Mouse (Mus musculus) stomach, embryonic 14.5 days (tissue): ENCODE measurements at regions not wholly inside any gene's neighbourhood (a gene's known extent, or its start where the extent isn't known, plus 50 kb on each side); places are given as distances from the start of the nearest gene placed in this dataset.

ENCODE experiments used
- ATAC-seq: fragments of 200-750 bp; cut with Nextera tagmentation; 2 replicates; pipeline ENCODE4 v1.8.0; 2017; ENCODE audit warnings: low read depth, moderate TSS enrichment; ENCODE audit not compliant: insufficient number of reproducible peaks, insufficient read depth, low FRiP score
- H3K27ac ChIP-seq: fragments of 300-500 bp; sonication (generic); 2 replicates; pipeline ENCODE4 v1.5.1; 2014; ENCODE audit warnings: mild to moderate bottlenecking, low read length, moderate library complexity, mixed read lengths
- H3K27me3 ChIP-seq: fragments of 300-500 bp; sonication (generic); 2 replicates; pipeline ENCODE4 v1.6.1; 2014; ENCODE audit warnings: low read length, control low read depth, mixed read lengths; ENCODE audit not compliant: control insufficient read depth, insufficient read depth
- H3K36me3 ChIP-seq: fragments of 300-500 bp; sonication (generic); 2 replicates; pipeline ENCODE4 v1.6.1; 2014; ENCODE audit warnings: mild to moderate bottlenecking, control low read depth, low read length, moderate library complexity, mixed read lengths; ENCODE audit not compliant: control insufficient read depth, insufficient read depth
- H3K4me1 ChIP-seq: fragments of 300-500 bp; sonication (generic); 2 replicates; pipeline ENCODE4 v1.6.1; 2014; ENCODE audit warnings: low read length, control low read depth, mixed read lengths; ENCODE audit not compliant: control insufficient read depth, insufficient read depth
- H3K4me2 ChIP-seq: fragments of 300-500 bp; sonication (generic); replicated peaks from 2 replicates; pipeline ENCODE4 v1.6.1; 2014; ENCODE audit warnings: low read depth, low read length, control low read depth
- H3K4me3 ChIP-seq: fragments of 300-500 bp; sonication (generic); 2 replicates; pipeline ENCODE4 v1.5.1; 2014; ENCODE audit warnings: low read depth, low read length, control low read depth
- H3K9ac ChIP-seq: fragments of 300-500 bp; sonication (generic); replicated peaks from 2 replicates; pipeline ENCODE4 v1.6.1; 2014; ENCODE audit warnings: low read depth, mild to moderate bottlenecking, control low read depth, low read length, moderate library complexity, mixed read lengths
- H3K9me3 ChIP-seq: fragments of 300-500 bp; sonication (generic); 2 replicates; pipeline ENCODE4 v1.6.1; 2016; ENCODE audit warnings: low read depth, low read length, control low read depth; ENCODE audit not compliant: control insufficient read depth
- WGBS: fragments of 180-500 bp; shearing (Covaris S2); extraction: QIAGEN DNeasy Blood & Tissue Kit; methylation state at CpG from one replicate; pipeline ENCODE4 v1.1.7; 2014; 5-methylcytosine and 5-hydroxymethylcytosine counted together

DNA sequence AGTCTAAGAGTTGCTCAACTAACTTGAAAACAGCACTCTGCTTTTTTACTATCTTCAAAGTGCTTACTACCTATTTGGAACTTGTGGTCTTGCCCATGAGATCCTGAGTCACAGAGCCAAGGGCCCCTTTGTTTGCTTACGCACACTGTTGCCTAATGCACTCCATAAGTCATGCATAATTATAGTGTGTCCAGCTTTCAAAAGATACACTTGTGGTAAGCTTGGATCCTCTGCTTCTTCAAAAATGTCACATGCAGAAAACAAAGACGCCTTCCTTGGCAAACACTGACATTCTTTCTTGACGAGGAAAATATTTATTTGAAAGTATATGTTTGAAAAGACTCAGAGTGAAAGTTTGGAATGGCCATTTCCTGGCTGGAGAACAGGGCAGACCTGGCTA, 2082.3 kb downstream of the 4930444P10Rik start:
- 58% methylated on average over 3 of the region's 3 CpGs for WGBS
- no peak overlapping the region for H3K27ac ChIP-seq
- H3K9me3 ChIP-seq, result no peaks in the 10 kb centered on the region
- H3K9ac ChIP-seq, result no peak overlapping the region
- H3K36me3 ChIP-seq, result no peaks in the 10 kb centered on the region
- no peaks in the 10 kb centered on the region for H3K4me1 ChIP-seq
- H3K27me3 ChIP-seq, result no peaks in the 10 kb centered on the region
- no peak overlapping the region for H3K4me2 ChIP-seq
- no peak overlapping the region for H3K4me3 ChIP-seq
- ATAC-seq, result no peak

DNA sequence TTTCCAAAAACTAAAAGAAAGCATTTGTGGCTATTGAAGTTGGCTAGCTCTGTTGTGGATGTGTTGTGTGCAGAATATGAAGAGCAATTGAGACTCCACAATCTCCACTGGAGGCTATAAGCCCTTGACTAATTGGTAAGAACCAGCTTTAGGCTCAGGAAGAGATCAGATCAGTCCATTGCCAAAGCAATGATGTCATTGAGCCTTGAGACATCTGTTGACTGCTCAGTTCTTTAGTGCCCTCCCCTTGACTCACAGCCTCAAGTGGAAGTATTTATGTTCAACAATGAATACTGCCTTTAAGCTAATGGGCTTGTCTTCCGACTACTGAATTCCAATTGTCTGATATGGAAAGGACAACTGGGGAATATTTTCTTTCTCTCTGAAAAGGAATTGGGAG, 2090.6 kb downstream of the 4930444P10Rik start:
- H3K4me2 ChIP-seq, result no peak overlapping the region
- 71% methylated on average over 1 of the region's 1 CpGs for WGBS
- no peak overlapping the region for H3K27ac ChIP-seq
- no peak overlapping the region for H3K4me3 ChIP-seq
- H3K4me1 ChIP-seq, result no peaks in the 10 kb centered on the region
- no peak for ATAC-seq
- H3K36me3 ChIP-seq, result no peaks in the 10 kb centered on the region
- H3K9me3 ChIP-seq, result no peaks in the 10 kb centered on the region
- no peak overlapping the region for H3K9ac ChIP-seq
- no peaks in the 10 kb centered on the region for H3K27me3 ChIP-seq

DNA sequence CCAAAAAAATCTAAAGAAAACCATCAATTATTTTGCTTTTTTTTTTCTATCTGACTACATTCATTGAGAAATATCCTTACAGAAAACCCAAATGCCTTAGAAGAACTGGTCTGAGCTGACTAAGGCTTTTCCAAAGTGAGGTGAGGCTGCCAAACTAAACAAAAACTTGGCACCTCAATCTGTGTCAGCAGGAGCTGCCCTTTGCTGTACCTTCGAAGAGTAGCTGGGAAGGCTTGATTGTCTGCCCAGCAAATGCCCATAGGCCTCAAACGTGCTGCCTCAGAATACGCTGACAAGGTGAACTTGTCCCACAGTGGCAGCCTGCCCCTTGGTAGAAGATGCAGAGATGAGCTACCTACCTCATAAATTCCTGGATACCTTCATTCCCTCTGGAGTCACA, 2091.7 kb downstream of the 4930444P10Rik start:
- Histone ChIP-seq H3K4me3 (no peak overlapping the region), H3K4me2 (no peak overlapping the region), H3K9ac (no peak overlapping the region), H3K9me3 (no peaks in the 10 kb centered on the region), H3K36me3 (no peaks in the 10 kb centered on the region), H3K27ac (no peak overlapping the region), H3K4me1 (no peaks in the 10 kb centered on the region), H3K27me3 (no peaks in the 10 kb centered on the region)
- WGBS, result 47% methylated on average over 3 of the region's 3 CpGs
- ATAC-seq, result no peak

DNA sequence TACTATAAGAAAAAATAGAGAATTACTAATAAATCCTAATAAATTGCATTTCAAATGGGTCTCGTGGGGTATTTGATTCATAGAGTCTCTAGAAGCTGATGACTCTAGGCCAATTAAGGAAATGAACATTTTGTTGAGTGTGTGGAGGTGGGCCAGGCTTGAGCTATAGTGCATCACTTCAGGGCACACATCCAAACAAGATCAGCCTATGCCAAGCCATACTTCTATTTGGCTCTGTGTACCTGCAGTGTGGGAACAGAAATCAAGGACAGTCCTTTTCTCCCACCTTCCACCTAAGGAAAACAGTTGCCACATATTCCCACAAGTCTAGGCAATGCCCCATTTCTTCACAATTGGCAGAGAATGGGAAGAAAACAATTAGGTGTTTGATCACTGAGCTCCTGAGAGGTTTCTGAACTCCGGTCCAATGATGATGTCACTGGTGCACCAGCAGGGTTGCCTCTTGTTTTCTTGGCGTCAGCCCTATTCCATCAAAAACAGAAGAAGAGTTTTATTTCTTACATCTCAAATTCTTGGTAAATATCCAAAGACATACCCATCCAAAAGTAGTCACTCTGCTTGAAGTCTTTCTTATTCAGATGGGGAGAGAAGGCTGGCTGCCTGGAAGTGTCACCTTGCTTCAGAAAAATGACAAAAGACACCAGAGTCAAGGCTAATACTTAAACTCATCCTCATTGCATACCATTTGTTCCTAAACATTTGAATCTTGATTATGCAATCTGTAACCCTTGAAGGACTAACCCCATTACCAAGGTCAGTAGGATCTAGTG, 2092.3 kb downstream of the 4930444P10Rik start:
- ATAC-seq, result no peak
- no peaks in the 10 kb centered on the region for H3K36me3 ChIP-seq
- WGBS, result 75% methylated on average over 3 of the region's 3 CpGs
- no peak overlapping the region for H3K4me3 ChIP-seq
- H3K4me1 ChIP-seq, result no peaks in the 10 kb centered on the region
- H3K27me3 ChIP-seq, result no peaks in the 10 kb centered on the region
- no peaks in the 10 kb centered on the region for H3K9me3 ChIP-seq
- H3K9ac ChIP-seq, result no peak overlapping the region
- no peak overlapping the region for H3K4me2 ChIP-seq
- no peak overlapping the region for H3K27ac ChIP-seq

DNA sequence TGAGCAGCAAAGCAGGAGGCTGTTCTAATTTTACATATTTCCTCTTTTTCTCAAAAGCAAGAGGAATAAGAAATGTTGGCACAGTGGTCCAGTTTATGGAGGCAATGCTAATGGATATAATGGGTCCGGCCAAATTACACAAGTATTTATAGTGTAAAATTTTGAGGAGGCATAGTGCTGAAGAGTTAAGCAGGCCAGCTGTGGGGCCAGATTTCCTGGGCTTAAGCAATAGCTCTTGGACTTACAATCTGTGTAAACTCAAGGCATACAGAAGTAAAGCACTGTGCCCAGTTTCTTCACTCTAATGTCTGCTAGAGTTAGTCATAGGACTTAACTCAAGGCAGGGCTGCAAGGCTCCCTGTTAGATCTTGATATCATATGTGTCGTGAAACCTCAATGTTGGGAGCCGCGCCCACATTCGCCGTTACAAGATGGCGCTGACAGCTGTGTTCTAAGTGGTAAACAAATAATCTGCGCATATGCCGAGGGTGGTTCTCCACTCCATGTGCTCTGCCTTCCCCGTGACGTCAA, 2094.9 kb downstream of the 4930444P10Rik start:
- Histone ChIP-seq H3K4me3 (no peak overlapping the region), H3K27me3 (no peaks in the 10 kb centered on the region), H3K4me2 (no peak overlapping the region), H3K27ac (no peak overlapping the region), H3K36me3 (no peaks in the 10 kb centered on the region), H3K9ac (no peak overlapping the region), H3K9me3 (no peaks in the 10 kb centered on the region), H3K4me1 (no peaks in the 10 kb centered on the region)
- ATAC-seq, result no peak
- 93% methylated on average over 7 of the region's 11 CpGs for WGBS

DNA sequence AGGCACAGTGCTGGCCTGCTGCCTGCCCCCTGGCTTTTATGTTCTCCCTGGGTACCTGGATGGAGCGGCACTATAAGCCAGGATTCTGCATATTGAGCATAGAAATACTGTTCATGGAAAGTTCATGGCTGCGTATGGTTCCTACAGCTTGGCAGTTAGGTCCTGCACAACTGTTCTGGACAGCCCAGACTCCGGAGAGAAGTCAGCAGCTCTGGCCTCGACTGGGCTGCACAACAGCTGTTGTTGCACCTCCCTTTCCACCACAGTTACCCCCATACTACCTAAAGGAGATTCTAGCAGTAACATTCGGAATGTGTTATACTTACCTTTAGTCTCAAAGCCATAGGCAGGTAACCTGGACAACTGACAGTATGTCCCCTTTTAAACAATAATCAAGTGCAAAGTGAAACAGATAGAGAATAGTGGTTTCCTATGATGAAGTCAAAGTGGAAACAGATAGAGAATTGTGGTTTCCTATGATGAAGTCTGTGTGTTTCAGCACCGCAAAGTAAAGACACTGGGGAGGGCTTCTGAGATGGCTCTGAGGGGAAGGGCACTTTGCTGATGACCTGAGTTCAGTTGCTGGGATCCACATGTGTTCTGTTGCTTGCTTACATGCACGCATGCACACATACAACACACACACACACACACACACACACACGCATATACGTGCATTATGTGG, 2099.2 kb downstream of the 4930444P10Rik start:
- no peaks in the 10 kb centered on the region for H3K4me1 ChIP-seq
- H3K27ac ChIP-seq, result no peak overlapping the region
- H3K27me3 ChIP-seq, result no peaks in the 10 kb centered on the region
- no peaks in the 10 kb centered on the region for H3K36me3 ChIP-seq
- H3K9ac ChIP-seq, result no peak overlapping the region
- no peak for ATAC-seq
- no peaks in the 10 kb centered on the region for H3K9me3 ChIP-seq
- WGBS, result 87% methylated on average over 9 of the region's 9 CpGs
- no peak overlapping the region for H3K4me2 ChIP-seq
- no peak overlapping the region for H3K4me3 ChIP-seq

DNA sequence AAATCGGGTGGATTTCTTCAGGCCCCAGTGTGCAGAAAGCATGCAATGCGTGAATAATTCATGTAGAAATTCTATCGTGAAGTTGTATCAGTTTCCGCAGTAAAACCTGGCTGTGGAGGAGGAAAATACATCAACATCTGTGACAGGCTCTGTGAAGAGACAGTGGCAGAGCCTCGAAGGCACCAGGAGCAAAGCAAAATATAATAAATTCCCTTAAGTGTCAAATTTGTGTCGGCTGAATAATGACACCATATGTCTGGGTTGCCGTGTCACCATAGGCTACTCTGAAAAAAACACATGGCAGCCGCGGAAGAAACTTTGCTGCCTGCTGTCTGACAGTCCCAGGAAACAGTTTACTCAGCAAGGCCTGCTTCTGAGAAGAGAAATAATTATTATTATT, 2100.1 kb downstream of the 4930444P10Rik start:
- no peaks in the 10 kb centered on the region for H3K36me3 ChIP-seq
- no peaks in the 10 kb centered on the region for H3K9me3 ChIP-seq
- no peak overlapping the region for H3K9ac ChIP-seq
- no peak overlapping the region for H3K27ac ChIP-seq
- no peak for ATAC-seq
- no peak overlapping the region for H3K4me3 ChIP-seq
- 45% methylated on average over 9 of the region's 9 CpGs for WGBS
- H3K4me1 ChIP-seq, result no peaks in the 10 kb centered on the region
- H3K4me2 ChIP-seq, result no peak overlapping the region
- no peaks in the 10 kb centered on the region for H3K27me3 ChIP-seq

DNA sequence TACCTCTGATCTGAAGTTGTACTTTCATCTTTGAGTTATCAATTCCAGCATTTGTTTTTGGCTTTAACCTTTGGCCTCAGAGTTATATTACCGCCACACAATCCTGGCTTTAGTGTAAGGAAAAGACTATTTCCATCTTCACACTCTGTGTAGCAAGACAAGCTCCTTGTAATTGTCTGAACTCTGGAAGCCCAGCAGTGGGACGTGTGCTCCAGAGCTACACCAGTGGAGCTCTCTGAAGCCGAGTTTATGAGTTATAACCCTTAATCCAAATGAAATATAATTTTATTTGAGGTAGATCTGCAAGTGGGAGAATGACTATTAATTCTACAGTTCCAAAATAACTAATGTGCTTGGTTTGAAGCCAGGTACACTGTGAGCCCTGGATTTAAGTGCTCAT, 2103.8 kb downstream of the 4930444P10Rik start:
- Histone ChIP-seq H3K9me3 (no peaks in the 10 kb centered on the region), H3K9ac (no peak overlapping the region), H3K4me3 (no peak overlapping the region), H3K4me1 (no peaks in the 10 kb centered on the region), H3K27ac (no peak overlapping the region), H3K36me3 (no peaks in the 10 kb centered on the region), H3K4me2 (no peak overlapping the region), H3K27me3 (no peaks in the 10 kb centered on the region)
- WGBS, result 55% methylated on average over 3 of the region's 3 CpGs
- no peak for ATAC-seq
